Mouse (Mus musculus): ENCODE data around the gene Dlx1.

Gene Dlx1

GRCm38 (mm10) chr2:71546640-71547071 is 18.7 kb downstream of the Dlx1 start, which contains the start of gene Dlx2:
Gene Dlx2 (minus strand): TSS chr2:71546754.
- peak in 1 of 2 experiments; percentile 21 for DNase-seq

- peak; percentile 67 to 89 for DNase-seq
These were observed 19.9 kb downstream of the Dlx1 start for GRCm38 (mm10) chr2:71547829-71548228.

- no peak for DNase-seq
These were observed 22.4 kb downstream of the Dlx1 start for GRCm38 (mm10) chr2:71550330-71550729.

GRCm38 (mm10) chr2:71551704-71552103 is 23.8 kb downstream of the Dlx1 start:
- no peak for DNase-seq

GRCm38 (mm10) chr2:71556071-71556470 is 28.2 kb downstream of the Dlx1 start:
- DNase-seq, result no peak

GRCm38 (mm10) chr2:71566466-71566865 is 38.6 kb downstream of the Dlx1 start:
- DNase-seq, result no peak

GRCm38 (mm10) chr2:71573736-71574135 is 45.8 kb downstream of the Dlx1 start:
- no peak for DNase-seq

GRCm38 (mm10) chr2:71577059-71577458 is 49.1 kb downstream of the Dlx1 start:
- DNase-seq, result no peak

- peak; percentile 42 to 86 for DNase-seq
These were observed 52.9 kb downstream of the Dlx1 start for GRCm38 (mm10) chr2:71580632-71581466.

GRCm38 (mm10) chr2:71581488-71581887 is 53.6 kb downstream of the Dlx1 start:
- DNase-seq, result no peak
